Mouse (Mus musculus): ENCODE data around the gene Macf1.

DNA sequence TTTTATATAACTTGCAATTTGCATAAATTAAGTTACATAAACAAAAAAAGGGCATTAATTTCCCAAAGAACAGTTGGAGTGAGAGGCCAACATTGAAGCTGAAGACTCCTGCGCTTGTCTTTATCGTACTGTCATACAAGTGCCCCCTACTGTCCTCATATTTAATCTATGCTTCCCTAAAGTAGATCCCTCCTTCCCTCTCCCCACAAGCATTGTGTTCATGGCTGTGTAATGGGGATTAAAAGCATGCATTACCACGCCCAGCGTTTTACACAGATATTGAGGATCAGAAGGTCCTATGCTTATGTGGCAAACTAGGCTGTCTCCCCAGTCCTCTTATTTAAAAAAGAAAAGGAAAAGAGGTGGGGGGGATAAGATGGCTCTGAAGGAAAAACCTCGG is 56.5 kb downstream of the Macf1 start:
- TF ChIP-seq CTCF (IDR thresholded peaks at IDR 0.05), result peak; percentile 34
- TF ChIP-seq EP300 (IDR thresholded peaks at IDR 0.05; ENCODE audit: insufficient read depth, low read depth, low read length), result no peak
- TF ChIP-seq POLR2A (IDR thresholded peaks at IDR 0.05; ENCODE audit: insufficient read depth, low read depth, low read length), result no peak
